Mouse (Mus musculus) spleen, embryonic (tissue): ENCODE data around the gene Bcan.

Source experiments
- CTCF ChIA-PET: fragments of 350-600 bp; sonication (Branson Sonifier 250); formaldehyde crosslinking; loops from one replicate; lab custom pipeline; 2022; lab: Charles Lee

The Bcan gene

DNA sequence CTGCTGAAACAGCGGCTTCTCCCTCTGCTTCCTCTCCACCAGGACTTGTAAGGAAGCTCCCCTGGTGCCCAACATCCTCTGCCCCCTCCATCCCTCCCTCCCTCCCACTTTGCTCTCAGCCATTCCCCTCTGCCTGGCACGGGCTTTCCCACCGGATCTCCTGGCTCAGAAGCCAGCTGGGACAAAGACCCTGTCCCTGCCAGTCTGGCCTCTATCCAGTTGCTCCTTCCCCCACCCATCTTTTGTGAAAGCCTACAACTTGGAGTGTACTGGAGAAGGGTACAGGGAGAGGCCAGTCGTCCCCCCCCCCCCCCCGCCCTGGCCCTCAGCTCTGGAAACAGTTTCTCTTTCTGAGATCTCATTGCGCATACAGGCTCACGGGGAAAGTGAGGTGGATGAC is 1.3 kb downstream of the Bcan start:
- CTCF ChIA-PET: interaction anchor here (0.6 kb wide), 2 partner anchors 32 to 731 kb away, joined by 4 to 7 read pairs; no protein-coding TSS in a partner anchor

DNA sequence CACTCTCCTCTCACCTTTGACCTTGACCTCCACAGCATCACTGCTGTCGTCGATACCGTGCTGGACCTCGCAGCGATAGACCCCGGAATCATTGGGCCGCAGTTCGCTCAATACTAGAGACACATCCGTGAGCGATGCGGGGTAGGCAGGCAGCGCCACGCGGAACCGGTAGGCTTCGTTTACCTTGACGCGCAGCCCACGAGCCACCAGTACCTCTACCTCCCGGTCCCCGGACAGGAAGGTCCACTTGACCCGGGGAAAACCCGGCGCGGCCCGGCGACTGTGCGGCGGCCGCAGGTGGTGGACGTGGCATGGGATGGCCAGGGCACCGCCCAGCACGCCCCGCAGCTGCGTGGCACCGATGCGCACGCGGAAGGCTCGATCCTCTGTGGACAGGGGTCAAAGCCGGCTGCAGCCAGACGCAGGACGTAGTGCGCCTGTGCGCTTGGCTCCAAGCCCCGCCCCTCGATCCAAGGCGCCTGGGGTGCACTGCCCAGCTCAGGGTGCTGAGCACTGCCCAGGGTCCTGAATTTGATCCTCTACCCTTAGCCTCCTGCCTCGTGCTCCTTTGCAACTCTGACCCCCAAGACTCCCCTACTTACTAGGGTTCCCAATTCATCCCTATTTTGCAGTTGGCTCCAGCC is 2.9 kb downstream of the Bcan start:
- CTCF ChIA-PET: no interaction called here

DNA sequence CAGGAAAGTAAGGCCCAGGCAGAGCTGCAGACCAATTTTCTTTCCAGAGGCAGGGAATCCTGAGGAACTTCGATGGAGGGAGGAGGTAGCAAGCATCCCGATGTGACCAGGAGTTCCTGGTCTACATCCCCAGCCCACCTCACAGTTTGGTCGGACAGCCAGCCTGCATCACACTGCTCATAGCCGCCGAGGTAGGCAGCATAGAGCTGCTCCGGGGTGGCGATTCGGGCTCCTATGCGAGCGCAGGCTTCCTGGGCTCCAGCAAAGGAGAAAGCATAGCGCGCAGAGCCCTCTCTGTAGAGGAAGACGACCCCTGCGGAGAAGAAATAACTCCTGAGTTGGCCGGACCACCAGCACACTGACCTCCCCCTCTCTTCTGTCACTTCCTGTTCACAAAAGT is 3.6 kb downstream of the Bcan start:
- CTCF ChIA-PET: no interaction called here

DNA sequence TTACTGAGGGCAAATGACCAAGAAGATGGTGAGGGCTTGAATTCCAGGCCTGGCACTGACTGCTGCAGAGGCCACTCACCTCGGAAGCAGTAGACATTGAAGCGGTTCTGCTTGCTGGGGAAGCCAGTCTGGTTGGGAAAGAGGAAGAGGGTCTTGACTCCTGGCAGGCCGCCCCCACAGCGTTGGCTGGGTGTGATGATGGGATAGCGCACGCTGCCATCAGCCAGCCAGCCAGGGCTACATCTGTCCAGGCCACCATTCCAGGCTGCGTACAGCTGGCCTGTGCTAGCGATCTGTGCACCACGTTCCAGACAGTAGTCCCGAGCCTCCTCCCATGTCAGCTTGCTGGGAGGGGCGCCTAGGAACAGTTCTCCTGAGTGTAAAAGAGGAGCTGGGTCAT is 4.7 kb downstream of the Bcan start:
- CTCF ChIA-PET: no interaction called here

DNA sequence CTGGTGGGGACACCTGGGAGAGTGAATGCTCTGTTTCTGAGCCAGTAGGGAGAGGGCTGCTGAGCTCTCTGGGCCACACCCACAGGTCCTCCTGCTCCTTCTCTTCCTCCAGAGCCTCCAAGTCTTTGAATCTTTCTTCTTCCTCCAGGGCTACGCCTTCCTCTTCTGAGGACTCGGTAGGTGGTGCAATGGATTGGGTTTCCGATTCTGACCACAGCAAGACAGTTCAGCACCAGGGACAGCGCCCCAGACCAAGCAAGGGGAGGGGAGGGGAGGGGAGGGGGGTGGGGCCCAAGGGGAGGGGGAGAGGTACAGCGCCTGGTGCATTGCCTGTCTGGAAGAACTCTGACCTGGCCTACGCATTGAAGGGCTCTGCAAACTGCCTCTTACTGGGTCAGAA is 6.6 kb downstream of the Bcan start:
- CTCF ChIA-PET: interaction anchor here (0.7 kb wide), 1 partner anchor 1207 kb away, joined by 8 read pairs; no protein-coding TSS in a partner anchor

DNA sequence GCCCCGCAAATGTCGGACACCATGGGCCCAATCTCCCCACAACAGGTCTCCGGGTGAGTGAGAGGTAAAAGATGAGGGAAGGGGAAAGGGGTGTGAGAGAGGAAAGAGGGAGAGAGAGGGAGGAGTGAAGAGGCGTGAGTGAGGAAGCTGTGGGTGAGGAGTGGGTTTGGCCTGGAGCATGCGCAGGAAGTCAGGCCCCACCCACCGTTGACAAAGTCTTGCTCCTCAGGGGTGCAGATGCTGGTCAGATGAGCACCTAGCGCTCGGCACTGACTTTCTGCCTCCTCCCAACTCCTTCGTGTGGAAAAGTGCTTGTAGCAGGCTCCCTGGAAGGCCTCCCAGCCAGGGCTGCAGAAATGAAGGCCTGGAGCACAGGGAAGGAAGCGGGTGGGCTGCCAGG is 10.1 kb downstream of the Bcan start:
- CTCF ChIA-PET: interaction anchor here (0.7 kb wide), 1 partner anchor 571 kb away, joined by 4 read pairs; no protein-coding TSS in a partner anchor

DNA sequence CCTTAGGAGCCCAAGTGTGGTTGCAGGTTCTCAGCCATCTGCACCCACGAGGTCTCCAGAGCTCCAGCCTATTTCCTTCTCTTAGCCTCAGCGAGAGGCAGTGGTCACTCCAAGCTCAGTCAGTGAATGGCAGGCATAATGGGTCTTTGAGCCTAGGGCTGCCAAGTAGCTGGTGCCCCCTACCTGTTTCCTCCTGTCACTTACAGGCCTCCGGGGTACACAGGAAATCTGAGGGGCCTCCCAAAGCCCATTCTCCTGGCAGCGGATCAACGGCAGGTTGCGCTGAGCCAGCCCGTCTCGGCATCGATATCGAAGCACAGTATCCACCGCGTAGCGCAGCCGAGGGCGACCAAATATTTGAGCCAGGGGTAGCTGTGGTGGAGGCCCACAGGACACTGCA is 12.0 kb downstream of the Bcan start:
- CTCF ChIA-PET: interaction anchor here (0.6 to 1.4 kb wide), 2 partner anchors 82 to 847 kb away, joined by 5 to 7 read pairs; no protein-coding TSS in a partner anchor

DNA sequence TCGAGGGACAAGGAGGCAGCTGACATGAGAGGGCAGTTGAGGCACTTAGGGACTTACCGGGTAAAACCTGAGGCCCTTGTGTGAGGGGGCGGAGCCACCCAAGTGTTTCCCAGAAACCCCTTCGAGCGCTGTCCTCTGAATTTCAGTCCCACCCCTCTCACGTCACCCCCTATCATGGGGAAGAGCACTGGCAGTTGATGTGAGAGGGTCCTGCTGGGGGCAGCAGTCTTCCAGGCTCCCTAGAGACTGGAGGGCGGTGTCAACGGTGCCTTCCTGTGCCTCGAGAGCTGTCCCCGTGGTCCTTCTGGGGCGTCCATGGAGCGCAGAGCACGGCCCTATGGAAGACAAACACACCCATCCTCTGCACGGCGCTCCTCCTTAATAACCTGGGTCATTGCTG is 12.4 kb downstream of the Bcan start:
- CTCF ChIA-PET: interaction anchor here (0.6 to 1.4 kb wide), 2 partner anchors 82 to 847 kb away, joined by 5 to 7 read pairs; no protein-coding TSS in a partner anchor

DNA sequence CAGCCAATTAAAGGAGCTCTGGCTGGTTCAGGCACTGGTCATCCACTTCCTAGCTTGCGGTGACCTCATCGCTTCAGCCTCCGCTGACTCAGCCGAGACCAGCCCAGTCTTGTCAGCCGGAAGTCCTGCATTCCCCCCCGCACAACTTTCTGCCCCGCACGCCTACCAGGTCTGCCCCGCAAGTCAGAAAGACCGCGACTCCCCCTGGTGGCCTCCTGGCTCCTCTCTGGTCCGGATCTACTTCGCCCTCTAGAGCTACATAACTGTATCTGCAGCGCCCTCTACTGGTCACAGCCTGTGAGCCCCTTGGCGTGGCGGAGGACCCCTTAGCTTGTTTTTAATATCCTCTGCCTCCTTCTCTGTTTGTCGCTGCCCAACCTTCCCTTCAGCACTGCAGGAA is 13.2 kb downstream of the Bcan start:
- CTCF ChIA-PET: interaction anchor here (0.5 to 1.4 kb wide), 5 partner anchors 17 to 1846 kb away, joined by 3 to 5 read pairs (median 4); no protein-coding TSS in a partner anchor

DNA sequence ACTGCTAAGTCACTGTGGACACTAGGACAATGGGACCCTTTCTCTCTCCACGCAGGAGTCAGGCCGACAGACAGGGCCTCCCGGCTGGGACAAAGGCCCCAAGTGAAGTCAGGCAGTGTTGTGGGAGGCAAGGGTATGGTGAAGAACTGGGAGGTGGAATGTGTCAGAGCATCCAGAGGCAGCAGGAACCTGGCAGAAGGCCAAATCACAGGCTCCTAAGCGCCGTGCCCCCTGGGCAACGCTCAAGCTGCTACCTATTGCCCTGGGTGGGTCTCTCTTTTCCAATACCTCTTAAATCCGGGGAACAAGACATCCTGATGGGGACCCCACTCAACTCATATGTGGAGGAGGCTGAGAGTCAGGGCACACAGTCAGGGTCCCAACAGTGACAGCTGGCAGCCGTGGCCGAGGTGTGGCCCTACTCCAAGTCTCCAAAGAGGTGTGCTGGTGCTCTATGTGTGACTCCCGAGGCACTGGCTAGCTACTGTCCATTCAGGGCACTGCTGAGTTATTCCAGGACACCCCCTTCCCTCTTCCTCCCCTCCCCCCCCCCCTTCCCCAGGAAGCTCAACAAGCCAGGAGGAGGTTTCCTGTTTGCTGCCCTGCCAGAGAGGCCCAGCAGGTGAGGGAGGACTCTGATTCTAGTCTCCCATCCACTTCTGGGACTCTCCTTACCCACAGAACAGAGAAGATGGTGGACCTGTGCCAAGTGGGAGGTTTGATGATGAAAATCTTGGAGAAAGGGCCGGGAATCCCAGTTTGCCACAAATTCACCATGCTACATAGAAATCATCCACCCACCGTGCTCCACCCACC is 14.3 kb downstream of the Bcan start:
- CTCF ChIA-PET: interaction anchor here (0.5 to 1.4 kb wide), 3 partner anchors 16 to 550 kb away, joined by 3 to 12 read pairs (median 5); no protein-coding TSS in a partner anchor

DNA sequence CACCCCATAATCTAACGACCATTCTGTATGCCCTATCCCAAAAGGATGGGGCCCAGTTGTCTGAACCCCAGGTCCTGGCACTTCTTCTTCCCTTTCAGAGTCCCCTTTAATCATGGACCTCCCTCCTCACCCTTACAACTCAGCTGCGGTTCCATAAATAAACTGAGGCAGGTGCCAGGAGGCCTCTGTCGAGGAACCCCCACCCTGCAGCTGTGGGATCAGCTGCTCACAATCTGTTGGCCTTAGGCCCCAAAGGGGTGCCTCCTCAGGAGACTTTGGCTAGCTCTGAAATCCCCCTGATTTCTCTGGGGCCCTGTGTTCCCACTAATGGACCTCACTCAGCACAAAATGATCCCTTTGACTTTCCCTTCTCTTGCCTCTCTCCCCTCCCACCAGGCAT is 15.9 kb downstream of the Bcan start:
- CTCF ChIA-PET: no interaction called here

DNA sequence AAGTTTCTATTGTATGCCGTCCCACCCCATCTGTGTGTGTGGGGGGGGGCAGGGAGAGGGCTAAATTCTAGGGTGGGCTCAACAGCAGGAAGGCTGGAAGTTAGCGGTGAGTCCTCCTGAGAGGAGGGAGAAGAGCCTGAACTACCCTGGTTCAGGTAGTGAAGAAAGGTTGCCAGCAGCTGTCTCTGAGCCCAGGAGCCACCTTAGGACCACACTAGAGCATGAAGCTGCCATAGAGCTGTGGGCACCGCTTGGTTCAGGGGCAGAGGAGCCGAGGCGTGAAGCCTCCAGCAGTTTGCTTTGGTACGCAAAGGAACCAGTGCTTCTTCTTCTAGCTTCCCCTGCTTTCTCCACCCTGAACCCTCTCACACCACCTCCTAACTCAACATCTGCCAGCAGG is 16.4 kb downstream of the Bcan start:
- CTCF ChIA-PET: no interaction called here

DNA sequence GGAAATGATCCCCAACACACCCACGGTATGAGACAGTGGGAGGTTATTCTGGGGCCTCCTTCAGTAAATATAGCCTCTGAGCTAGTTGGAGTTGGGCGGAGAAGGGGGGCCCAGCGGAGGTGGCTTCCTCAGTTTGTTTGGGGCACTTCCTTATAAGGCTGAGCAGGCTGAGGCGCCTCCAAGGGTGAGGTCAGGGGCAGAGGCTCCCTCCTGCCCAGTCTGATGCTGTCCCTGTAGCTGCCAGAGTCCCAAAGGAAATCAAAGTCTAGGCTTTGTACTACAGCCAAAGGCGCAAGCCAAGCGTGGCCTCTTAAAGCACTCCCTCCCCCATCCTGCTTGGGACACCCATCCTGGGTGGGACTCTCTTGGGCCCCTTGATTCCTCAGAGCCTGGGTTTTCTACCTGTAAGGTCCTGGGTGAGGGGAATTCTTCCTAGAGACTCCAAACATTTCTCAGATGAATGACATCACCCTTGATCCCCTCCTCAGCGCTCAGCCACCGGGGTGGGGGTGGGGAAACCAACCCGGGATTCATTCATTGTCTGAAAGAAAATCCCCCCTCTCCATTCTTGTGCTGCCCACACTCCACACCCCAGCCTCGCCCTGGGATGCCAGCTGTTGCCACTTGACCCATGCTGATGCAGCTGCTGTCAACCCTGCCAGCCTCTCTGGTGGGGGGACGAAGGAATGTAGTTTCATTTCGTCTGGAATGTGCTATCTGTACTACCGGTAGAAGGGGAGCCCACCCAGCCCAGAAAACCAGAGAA is 17.0 kb downstream of the Bcan start:
- CTCF ChIA-PET: no interaction called here

DNA sequence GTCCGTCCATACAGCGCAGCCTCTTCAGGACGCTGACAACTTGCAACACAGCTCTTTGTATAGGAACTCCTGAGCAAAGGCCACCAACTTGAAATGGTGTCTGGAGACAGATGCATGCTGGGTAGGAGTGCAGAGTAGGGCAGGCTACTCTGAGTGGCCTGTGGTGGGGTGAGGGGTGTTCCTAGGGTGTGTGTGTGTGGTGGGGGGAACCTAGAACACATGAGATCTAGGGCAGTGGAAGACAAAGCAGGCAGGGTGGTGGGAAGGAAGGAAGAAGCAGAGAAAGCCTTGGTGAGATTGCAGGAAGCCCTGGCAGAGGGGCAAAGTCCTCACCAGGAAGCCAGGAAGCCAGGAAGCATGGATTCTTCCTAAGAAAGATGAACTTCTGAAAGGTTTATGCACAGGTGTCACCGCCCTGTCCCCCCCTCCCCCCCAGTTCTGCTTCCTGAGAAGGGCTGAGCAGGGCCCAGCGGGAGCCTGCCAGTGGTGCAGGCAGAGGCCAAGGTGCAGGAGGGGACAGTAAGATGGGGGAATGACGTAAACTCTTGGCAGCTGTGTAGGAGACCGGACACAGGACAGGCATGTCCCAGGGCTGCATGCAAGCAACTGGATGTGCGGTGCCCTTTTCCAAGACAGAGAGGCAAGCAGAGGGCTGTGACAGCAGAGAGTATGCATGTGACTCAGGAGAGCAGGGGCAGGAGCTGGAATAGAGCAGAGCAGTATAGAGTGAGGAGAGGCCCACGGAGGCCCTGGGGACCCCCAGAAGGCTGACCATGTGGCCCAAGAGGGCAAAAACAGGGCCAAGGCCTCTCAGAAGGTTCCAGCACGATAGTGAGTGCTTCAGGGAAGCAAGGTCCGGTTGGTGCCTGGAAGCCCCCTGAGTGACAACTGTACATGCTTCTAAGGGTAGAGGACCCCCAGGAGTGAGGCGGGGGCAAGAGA is 17.9 kb downstream of the Bcan start:
- CTCF ChIA-PET: interaction anchor here (1.1 kb wide), 2 partner anchors 12 to 262 kb away, joined by 3 to 4 read pairs; partner anchors contain the start of gene Nes

DNA sequence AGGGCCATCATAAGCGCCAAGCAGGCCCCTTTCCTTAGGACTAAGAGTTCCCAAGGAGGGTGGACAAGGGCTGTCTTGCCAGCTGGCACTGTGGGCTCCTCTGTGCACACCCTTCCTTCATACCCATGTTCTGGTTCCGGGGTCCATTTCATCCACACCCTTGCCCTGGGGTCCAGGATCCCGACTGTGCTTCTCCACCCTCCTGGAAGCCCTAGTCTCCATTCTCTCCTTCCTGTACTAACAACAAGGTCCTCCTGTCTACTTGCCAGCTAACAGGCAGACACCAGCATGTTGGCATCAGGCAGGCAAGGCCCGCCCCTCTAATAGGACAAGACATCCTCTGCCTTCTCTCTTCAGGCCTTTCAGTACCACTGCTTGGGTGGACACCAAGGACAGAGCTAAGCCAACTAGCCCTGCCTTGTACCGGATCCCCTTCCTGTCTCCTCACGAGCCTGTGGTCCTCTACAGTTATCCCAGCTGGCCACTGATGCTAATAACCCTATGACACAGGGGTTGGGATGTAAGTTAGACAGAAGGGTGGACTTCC is 18.7 kb downstream of the Bcan start:
- CTCF ChIA-PET: interaction anchor here (1.1 kb wide), 2 partner anchors 11 to 262 kb away, joined by 3 to 4 read pairs; partner anchors contain the start of gene Nes

DNA sequence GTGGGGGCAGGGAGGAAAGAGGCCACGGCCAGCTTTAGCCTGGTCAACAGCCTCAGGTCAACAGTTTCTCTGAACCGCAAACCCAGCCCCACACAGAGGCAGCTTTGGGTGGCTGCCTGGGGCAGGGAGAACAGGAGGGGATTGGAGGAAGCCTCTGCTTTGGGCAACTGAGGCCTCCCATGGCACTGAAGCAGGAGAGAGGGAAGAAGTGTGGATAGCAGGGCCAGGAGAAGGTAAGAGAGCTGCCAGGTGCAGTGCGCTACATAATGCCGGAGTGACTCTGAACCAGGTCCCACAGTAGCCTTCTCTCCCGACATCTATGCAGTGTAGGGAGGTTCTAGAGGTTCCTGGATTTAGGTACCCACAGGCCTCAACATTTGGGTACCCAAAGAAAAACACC is 19.3 kb downstream of the Bcan start:
- CTCF ChIA-PET: interaction anchor here (1.1 kb wide), 1 partner anchor 10 kb away, joined by 3 read pairs; the partner anchor contains the start of gene Nes

DNA sequence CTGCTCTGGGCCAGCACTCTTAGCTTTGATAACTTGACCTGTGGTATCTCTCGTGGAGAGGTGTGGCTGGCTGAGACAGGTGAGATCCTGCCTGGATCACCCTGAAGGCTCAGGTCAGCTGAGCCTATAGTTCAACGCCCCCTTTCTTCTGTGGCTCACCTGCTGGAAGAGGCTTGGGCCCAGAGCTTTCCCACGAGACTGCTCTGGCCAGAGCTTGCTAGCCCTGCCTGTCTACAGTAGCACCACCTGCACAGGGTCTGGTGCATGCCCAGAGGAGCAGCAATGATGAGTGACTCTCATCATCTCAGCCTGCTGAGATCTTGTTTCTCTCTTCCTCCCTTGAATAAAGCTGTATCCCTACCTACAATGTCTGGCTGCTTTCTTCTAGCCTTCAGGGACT is 19.9 kb downstream of the Bcan start:
- CTCF ChIA-PET: no interaction called here

DNA sequence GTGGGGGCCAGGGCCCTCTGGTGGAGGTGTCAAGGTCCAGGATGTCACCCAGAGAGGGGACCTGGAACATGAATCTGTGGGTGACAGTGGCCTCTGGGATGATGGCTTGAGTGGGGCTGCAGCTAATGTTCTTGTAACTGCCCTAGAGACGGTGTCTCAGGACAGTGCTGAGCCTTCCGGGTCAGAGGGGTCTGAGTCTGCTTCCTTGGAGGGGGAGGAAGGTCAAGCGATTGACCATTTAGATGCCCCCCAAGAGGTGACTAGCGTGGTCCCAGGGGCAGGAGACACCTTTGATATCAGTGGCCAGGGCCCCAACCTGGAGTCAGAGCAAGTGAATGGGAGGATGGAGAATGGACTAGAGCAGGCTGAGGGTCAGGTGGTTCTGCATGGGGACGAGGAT is 20.5 kb downstream of the Bcan start:
- CTCF ChIA-PET: no interaction called here

DNA sequence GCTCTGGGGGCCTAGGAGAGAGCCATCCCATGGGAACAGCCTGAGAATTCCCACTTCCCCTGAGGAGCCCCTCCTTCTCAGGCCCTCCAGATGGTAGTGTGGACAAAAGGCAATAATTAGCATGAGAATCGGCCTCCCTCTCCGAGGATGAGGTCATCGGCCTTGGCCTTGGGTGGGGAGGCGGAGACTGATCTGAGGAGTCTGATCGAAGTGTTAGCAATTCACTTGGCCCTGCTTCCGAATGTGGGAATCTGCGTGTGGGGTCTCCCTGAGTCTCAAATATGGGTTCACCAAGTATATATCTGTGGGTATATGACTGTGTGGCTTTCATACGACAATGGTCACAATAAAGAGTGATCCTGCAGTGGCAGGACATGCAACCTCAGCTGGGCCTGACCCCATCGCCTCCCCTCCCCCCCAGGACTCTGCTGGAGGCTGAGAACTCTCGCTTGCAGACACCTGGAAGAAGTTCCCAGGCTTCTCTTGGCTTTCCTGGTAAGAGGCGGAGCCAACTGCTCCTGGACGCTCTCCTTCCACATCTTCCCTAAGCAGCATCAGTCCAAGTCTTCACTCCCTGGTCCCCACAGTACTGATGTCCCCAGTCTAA is 25.5 kb downstream of the Bcan start:
- CTCF ChIA-PET: no interaction called here
